Mouse (Mus musculus) neural tube, embryonic 12.5 days (tissue): ENCODE results near the gene Itsn1. TPM values are rescaled to one million over a fixed set of nuclear protein-coding genes. Genes with fewer than 3 reads are reported as not detected.

ENCODE experiments used
- ATAC-seq: fragments of 200-750 bp; cut with Nextera tagmentation; 2 replicates; pipeline ENCODE4 v1.8.0; 2017; ENCODE audit warnings: low read depth, mild to moderate bottlenecking, moderate TSS enrichment, moderate library complexity; ENCODE audit not compliant: low FRiP score
- H3K27ac ChIP-seq: fragments of 300-500 bp; sonication (generic); 2 replicates; pipeline ENCODE4 v1.5.1; 2016
- H3K27me3 ChIP-seq: fragments of 300-500 bp; sonication (generic); replicated peaks from 2 replicates; pipeline ENCODE4 v1.6.1; 2016; ENCODE audit warnings: mild to moderate bottlenecking
- H3K36me3 ChIP-seq: fragments of 300-500 bp; sonication (generic); 2 replicates; pipeline ENCODE4 v1.6.1; 2016; ENCODE audit warnings: mild to moderate bottlenecking
- H3K4me1 ChIP-seq: fragments of 300-500 bp; sonication (generic); 2 replicates; pipeline ENCODE4 v1.6.1; 2016
- H3K4me2 ChIP-seq: fragments of 300-500 bp; sonication (generic); replicated peaks from 2 replicates; pipeline ENCODE4 v1.6.1; 2016; ENCODE audit warnings: mild to moderate bottlenecking
- H3K4me3 ChIP-seq: fragments of 300-500 bp; sonication (generic); 2 replicates; pipeline ENCODE4 v1.5.1; 2016
- H3K9ac ChIP-seq: fragments of 300-500 bp; sonication (generic); 2 replicates; pipeline ENCODE4 v1.6.1; 2016; ENCODE audit warnings: mild to moderate bottlenecking
- H3K9me3 ChIP-seq: fragments of 300-500 bp; sonication (generic); 2 replicates; pipeline ENCODE4 v1.6.1; 2016; ENCODE audit warnings: mild to moderate bottlenecking
- WGBS: fragments of 180-500 bp; shearing (Covaris S2); methylation state at CpG from one replicate; pipeline ENCODE4 v1.1.7; 2016; 5-methylcytosine and 5-hydroxymethylcytosine counted together
- polyA plus RNA-seq: library from polyadenylated mRNA; unstranded; fragments of >200 nt; fragmentation: Nextera tagmentation; extraction: Ambion mirVana; gene quantifications from 2 replicates; pipeline ENCODE4 v1.2.1, GENCODE M21; 2016

The Itsn1 gene
- polyA plus RNA-seq, 1 experiment from 2014 or later = 74.4 TPM

- Histone ChIP-seq H3K4me3 (no peak overlapping the region), H3K27ac (no peak overlapping the region), H3K4me2 (no peak overlapping the region), H3K9me3 (no peaks in the 10 kb centered on the region), H3K4me1 (no peaks in the 10 kb centered on the region; the same call in 1 of the 2 replicates), H3K36me3 (peaks cover 48% of the 10 kb centered on the region), H3K9ac (no peak overlapping the region), H3K27me3 (no peaks in the 10 kb centered on the region)
- 76% methylated on average over 5 of the region's 5 CpGs for WGBS
- ATAC-seq = no peak
Observed at GRCm38 (mm10) chr16:91802461-91803062, 73.5 kb downstream of the Itsn1 start.

GRCm38 (mm10) chr16:91804418-91804817, 75.3 kb downstream of the Itsn1 start:
- no peak overlapping the region for H3K4me2 ChIP-seq
- no peak for ATAC-seq
- H3K4me3 ChIP-seq = no peak overlapping the region
- H3K4me1 ChIP-seq = no peaks in the 10 kb centered on the region; the same call in 1 of the 2 replicates
- H3K9ac ChIP-seq = no peak overlapping the region
- H3K27me3 ChIP-seq = no peaks in the 10 kb centered on the region
- H3K36me3 ChIP-seq = peaks cover 57% of the 10 kb centered on the region
- 91% methylated on average over 8 of the region's 8 CpGs for WGBS
- no peak overlapping the region for H3K27ac ChIP-seq
- H3K9me3 ChIP-seq = no peaks in the 10 kb centered on the region

- Histone ChIP-seq H3K4me1 (no peaks in the 10 kb centered on the region; the same call in 1 of the 2 replicates), H3K9me3 (no peaks in the 10 kb centered on the region), H3K36me3 (peaks cover 61% of the 10 kb centered on the region), H3K4me3 (no peak overlapping the region), H3K9ac (no peak overlapping the region), H3K27ac (no peak overlapping the region), H3K4me2 (no peak overlapping the region), H3K27me3 (no peaks in the 10 kb centered on the region)
- no peak for ATAC-seq
- 70% methylated on average over 5 of the region's 5 CpGs for WGBS
Observed at GRCm38 (mm10) chr16:91804831-91805230, 75.8 kb downstream of the Itsn1 start.

DNA sequence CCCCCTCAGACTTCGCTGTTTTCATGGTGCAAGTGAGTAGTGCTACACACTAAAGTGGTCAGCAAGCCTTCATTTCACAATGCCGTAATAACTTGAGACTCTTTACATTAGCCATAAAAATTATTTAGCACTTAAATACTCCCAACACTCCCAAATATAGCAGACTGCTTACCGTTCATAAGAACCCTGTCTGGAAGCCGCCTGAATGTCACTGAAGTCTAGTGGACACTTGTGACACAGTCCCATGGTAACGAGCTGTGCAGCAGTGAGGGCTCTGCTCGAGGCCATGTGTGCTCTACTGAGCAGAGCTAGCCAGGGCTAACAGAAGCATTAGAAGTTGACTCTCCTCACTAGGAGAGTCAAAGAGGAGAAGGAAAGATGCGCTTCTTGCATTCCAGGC, 81.2 kb downstream of the Itsn1 start:
- no peak for ATAC-seq
- Histone ChIP-seq H3K4me2 (no peak overlapping the region), H3K36me3 (peaks cover 51% of the 10 kb centered on the region), H3K4me1 (no peaks in the 10 kb centered on the region), H3K27ac (no peak overlapping the region), H3K9me3 (no peaks in the 10 kb centered on the region), H3K27me3 (no peaks in the 10 kb centered on the region), H3K4me3 (no peak overlapping the region), H3K9ac (no peak overlapping the region)
- 95% methylated on average over 7 of the region's 7 CpGs for WGBS

DNA sequence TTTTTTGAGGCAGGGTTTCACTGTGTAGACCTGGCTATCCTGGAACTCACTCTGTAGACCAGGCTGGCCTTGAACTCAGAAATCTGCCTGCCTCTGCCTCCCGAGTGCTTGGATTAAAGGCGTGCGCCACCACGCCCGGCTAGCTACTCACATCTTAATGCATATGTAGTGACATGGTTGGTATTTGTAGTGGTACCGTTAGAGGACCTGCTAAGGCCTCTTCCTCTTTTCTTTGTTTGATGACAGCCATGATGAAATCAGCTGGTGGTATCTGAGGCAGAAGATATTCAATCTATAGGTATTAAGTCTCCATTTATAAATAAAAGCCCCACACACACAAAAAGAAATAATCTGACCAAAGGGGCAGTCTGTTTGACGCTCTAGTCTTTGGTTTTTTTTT, 82.3 kb downstream of the Itsn1 start:
- H3K9ac ChIP-seq = no peak overlapping the region
- peaks cover 53% of the 10 kb centered on the region for H3K36me3 ChIP-seq
- ATAC-seq = no peak
- H3K27me3 ChIP-seq = no peaks in the 10 kb centered on the region
- WGBS = 94% methylated on average over 7 of the region's 7 CpGs
- H3K4me2 ChIP-seq = no peak overlapping the region
- H3K4me3 ChIP-seq = no peak overlapping the region
- H3K27ac ChIP-seq = no peak overlapping the region
- H3K4me1 ChIP-seq = no peaks in the 10 kb centered on the region
- no peaks in the 10 kb centered on the region for H3K9me3 ChIP-seq

DNA sequence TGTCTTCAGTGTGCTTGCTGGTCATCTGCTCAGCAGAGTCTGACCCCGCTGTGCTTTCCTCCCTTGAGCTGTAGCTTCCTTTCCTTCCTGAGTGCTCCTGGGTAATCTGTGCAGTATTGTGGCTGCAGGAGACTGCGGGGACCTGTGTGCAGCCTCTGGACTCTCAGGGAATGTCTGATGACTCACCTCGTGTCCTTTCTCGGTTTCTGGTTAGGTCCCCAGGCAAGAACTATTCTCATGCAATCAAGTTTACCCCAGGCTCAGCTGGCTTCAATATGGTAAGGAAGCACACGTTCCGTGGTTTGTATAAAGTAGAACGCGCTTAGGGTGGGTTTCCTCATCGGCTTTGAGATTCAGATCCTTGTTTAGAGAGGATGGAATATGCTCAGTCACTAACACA, 82.8 kb downstream of the Itsn1 start:
- Histone ChIP-seq H3K27ac (no peak overlapping the region), H3K27me3 (no peaks in the 10 kb centered on the region), H3K4me1 (no peaks in the 10 kb centered on the region), H3K4me2 (no peak overlapping the region), H3K9ac (no peak overlapping the region), H3K4me3 (no peak overlapping the region), H3K36me3 (peaks cover 56% of the 10 kb centered on the region), H3K9me3 (no peaks in the 10 kb centered on the region)
- 94% methylated on average over 9 of the region's 9 CpGs for whole genome bisulfite sequencing
- no peak for ATAC-seq

DNA sequence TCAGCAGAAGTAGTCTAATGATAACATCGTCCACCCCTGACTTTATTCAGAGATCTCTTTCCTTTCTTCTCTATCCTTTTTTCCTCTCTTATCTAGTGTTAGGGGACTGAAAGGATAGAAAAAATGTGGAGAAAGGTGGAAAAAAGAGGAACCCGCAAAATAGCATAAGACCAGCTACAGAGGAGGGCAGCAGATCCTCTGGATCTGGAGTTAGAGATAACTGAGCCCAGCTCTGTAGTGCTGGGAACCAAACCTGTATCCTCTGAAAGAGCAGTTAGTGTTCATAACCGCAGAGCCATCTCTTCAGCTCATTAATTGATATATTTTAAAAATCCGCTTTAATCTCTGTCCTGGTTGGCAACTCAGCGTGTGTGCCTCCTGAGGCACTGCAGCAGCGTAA, 84.5 kb downstream of the Itsn1 start:
- H3K9me3 ChIP-seq = no peaks in the 10 kb centered on the region
- H3K27ac ChIP-seq = no peak overlapping the region
- WGBS = 94% methylated on average over 6 of the region's 6 CpGs
- H3K4me3 ChIP-seq = no peak overlapping the region
- no peaks in the 10 kb centered on the region for H3K27me3 ChIP-seq
- H3K4me2 ChIP-seq = no peak overlapping the region
- H3K4me1 ChIP-seq = no peaks in the 10 kb centered on the region
- peaks cover 66% of the 10 kb centered on the region for H3K36me3 ChIP-seq
- no peak overlapping the region for H3K9ac ChIP-seq
- ATAC-seq = no peak

DNA sequence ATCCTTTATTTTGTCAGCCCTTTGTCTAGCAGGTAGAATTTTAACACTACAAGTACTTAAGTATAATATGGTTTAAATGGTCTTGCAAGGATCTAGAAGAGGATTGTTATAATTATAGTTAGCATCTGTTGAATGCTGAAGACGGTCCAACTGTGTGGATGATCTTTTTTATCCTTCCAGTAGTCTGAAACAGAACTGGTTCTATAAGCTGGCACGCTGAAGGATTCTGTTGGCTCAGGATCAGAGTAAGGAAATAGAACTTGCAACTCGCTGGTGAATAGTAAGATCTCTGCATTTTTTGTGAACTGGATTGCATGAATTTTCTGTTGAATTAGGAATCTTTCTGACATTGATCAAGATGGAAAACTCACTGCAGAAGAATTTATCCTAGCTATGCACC, 86.0 kb downstream of the Itsn1 start:
- Histone ChIP-seq H3K36me3 (peaks cover 67% of the 10 kb centered on the region), H3K4me3 (no peak overlapping the region), H3K27me3 (no peaks in the 10 kb centered on the region), H3K27ac (no peak overlapping the region), H3K4me2 (no peak overlapping the region), H3K9me3 (no peaks in the 10 kb centered on the region), H3K9ac (no peak overlapping the region), H3K4me1 (no peaks in the 10 kb centered on the region)
- 95% methylated on average over 3 of the region's 3 CpGs for WGBS
- ATAC-seq = no peak

- ATAC-seq = no peak
- 96% methylated on average over 8 of the region's 8 CpGs for WGBS
- Histone ChIP-seq H3K9me3 (no peaks in the 10 kb centered on the region), H3K4me2 (no peak overlapping the region), H3K9ac (no peak overlapping the region), H3K4me1 (no peaks in the 10 kb centered on the region), H3K27me3 (no peaks in the 10 kb centered on the region), H3K36me3 (peaks cover 78% of the 10 kb centered on the region), H3K4me3 (no peak overlapping the region), H3K27ac (no peak overlapping the region)
Observed at GRCm38 (mm10) chr16:91820299-91820698, 91.2 kb downstream of the Itsn1 start.

DNA sequence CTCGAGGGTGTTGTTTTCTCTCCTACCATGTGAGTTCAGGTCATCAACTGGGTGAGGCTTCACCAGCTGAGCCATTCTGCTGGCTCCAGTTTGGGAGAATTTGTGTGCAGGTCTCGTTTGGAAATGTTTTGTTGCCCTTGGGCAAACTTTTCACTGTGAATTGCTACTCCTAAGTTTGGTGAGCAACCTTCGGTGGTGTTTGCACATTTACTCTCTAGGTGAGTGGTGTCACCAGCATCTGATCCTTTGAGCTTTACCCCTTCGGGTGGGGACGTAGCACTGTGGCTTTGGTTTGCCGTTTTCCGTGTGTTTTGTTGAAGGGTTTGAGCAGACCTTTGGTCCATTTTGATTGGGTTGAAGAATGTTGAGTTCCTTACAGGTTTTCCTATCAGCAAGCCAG, 93.2 kb downstream of the Itsn1 start:
- H3K36me3 ChIP-seq = peaks cover 62% of the 10 kb centered on the region
- ATAC-seq = no peak
- H3K9me3 ChIP-seq = no peaks in the 10 kb centered on the region
- no peak overlapping the region for H3K9ac ChIP-seq
- H3K4me2 ChIP-seq = no peak overlapping the region
- H3K27me3 ChIP-seq = no peaks in the 10 kb centered on the region
- WGBS = 95% methylated on average over 7 of the region's 7 CpGs
- H3K4me3 ChIP-seq = no peak overlapping the region
- H3K27ac ChIP-seq = no peak overlapping the region
- peaks cover 15% of the 10 kb centered on the region for H3K4me1 ChIP-seq

- H3K4me1 ChIP-seq = peaks cover 15% of the 10 kb centered on the region
- H3K36me3 ChIP-seq = peaks cover 62% of the 10 kb centered on the region
- 92% methylated on average over 6 of the region's 6 CpGs for WGBS
- ATAC-seq = no peak
- H3K9me3 ChIP-seq = no peaks in the 10 kb centered on the region
- H3K27ac ChIP-seq = no peak overlapping the region
- H3K9ac ChIP-seq = no peak overlapping the region
- no peak overlapping the region for H3K4me2 ChIP-seq
- H3K4me3 ChIP-seq = no peak overlapping the region
- H3K27me3 ChIP-seq = no peaks in the 10 kb centered on the region
Observed at GRCm38 (mm10) chr16:91822759-91823158, 93.7 kb downstream of the Itsn1 start.

- Histone ChIP-seq H3K4me3 (no peak overlapping the region), H3K27ac (no peak overlapping the region), H3K36me3 (peaks cover 57% of the 10 kb centered on the region), H3K27me3 (no peaks in the 10 kb centered on the region), H3K9me3 (no peaks in the 10 kb centered on the region), H3K4me1 (peaks cover 26% of the 10 kb centered on the region), H3K4me2 (no peak overlapping the region), H3K9ac (no peak overlapping the region)
- no peak for ATAC-seq
- 68% methylated on average over 9 of the region's 9 CpGs for WGBS
Observed at GRCm38 (mm10) chr16:91825774-91826325, 96.8 kb downstream of the Itsn1 start.

DNA sequence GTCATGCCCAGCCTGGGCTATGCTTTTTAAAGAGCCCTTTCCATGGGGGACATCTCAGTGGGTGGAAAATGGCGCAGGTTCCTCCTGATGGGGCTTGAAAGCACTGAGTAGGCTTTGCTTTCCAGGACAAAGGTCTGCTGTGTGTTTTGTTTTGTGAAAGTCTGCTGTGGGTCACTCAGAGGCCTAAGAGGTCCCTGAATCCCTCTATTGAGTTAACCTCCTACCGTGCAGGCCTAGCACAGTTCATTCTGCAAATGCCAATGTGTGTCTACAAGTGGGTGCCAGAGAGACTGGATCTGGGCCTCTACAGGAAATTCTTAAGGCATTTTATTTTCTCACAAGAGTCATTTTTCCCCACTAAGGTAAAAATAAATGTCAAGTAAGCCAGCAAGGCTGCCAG, 97.8 kb downstream of the Itsn1 start:
- 46% methylated on average over 2 of the region's 2 CpGs for WGBS
- no peak overlapping the region for H3K9ac ChIP-seq
- no peak overlapping the region for H3K4me2 ChIP-seq
- peaks cover 26% of the 10 kb centered on the region for H3K4me1 ChIP-seq
- no peak overlapping the region for H3K4me3 ChIP-seq
- H3K27me3 ChIP-seq = no peaks in the 10 kb centered on the region
- H3K9me3 ChIP-seq = no peaks in the 10 kb centered on the region
- peaks cover 54% of the 10 kb centered on the region for H3K36me3 ChIP-seq
- ATAC-seq = no peak
- H3K27ac ChIP-seq = no peak overlapping the region
